Mouse (Mus musculus) kidney, postnatal 0 days (tissue): ENCODE measurements around the gene Cyp26b1. TPM values are rescaled to one million over a fixed set of nuclear protein-coding genes. Genes with fewer than 3 reads are reported as not detected.

Source experiments
- ATAC-seq: fragments of 200-750 bp; cut with Nextera tagmentation; replicated peaks from 2 replicates; pipeline ENCODE4 v1.8.0; 2017; ENCODE audit warnings: low read depth, moderate number of reproducible peaks, moderate TSS enrichment, moderate library complexity; ENCODE audit not compliant: low FRiP score
- DNase-seq: peaks from one replicate; pipeline ENCODE4 v3.0.0-alpha.2; 2016; ENCODE audit warnings: low spot score
- H3K27ac ChIP-seq: fragments of 300-500 bp; sonication (generic); 2 replicates; pipeline ENCODE4 v1.5.1; 2014; ENCODE audit warnings: mild to moderate bottlenecking
- H3K27me3 ChIP-seq: fragments of 300-500 bp; sonication (generic); 2 replicates; pipeline ENCODE4 v1.6.1; 2014; ENCODE audit warnings: low read length, mixed read lengths; ENCODE audit not compliant: insufficient read depth
- H3K36me3 ChIP-seq: fragments of 300-500 bp; sonication (generic); 2 replicates; pipeline ENCODE4 v1.6.1; 2014; ENCODE audit warnings: low read length, mixed read lengths; ENCODE audit not compliant: insufficient read depth
- H3K4me1 ChIP-seq: fragments of 300-500 bp; sonication (generic); replicated peaks from 2 replicates; pipeline ENCODE4 v1.6.1; 2014; ENCODE audit warnings: antibody characterized with exemption, low read length, mixed read lengths; ENCODE audit not compliant: insufficient read depth
- H3K4me2 ChIP-seq: fragments of 300-500 bp; sonication (generic); 2 replicates; pipeline ENCODE4 v1.6.1; 2014; ENCODE audit warnings: mild to moderate bottlenecking, low read length, moderate library complexity, mixed read lengths
- H3K4me3 ChIP-seq: fragments of 300-500 bp; sonication (generic); replicated peaks from 2 replicates; pipeline ENCODE4 v1.5.1; 2014; ENCODE audit warnings: low read depth, low read length
- H3K9ac ChIP-seq: fragments of 300-500 bp; sonication (generic); 2 replicates; pipeline ENCODE4 v1.6.1; 2014; ENCODE audit warnings: low read depth, low read length
- H3K9me3 ChIP-seq: fragments of 300-500 bp; sonication (generic); replicated peaks from 2 replicates; pipeline ENCODE4 v1.6.1; 2016; ENCODE audit warnings: low read length, inconsistent platforms, mixed read lengths
- CTCF ChIP-seq: IDR thresholded peaks from 2 replicates; pipeline ENCODE4 v1.5.1; 2016; ENCODE audit warnings: antibody characterized with exemption, low read depth, mild to moderate bottlenecking, moderate library complexity
- WGBS: fragments of 180-500 bp; shearing (Covaris S2); extraction: QIAGEN DNeasy Blood & Tissue Kit; methylation state at CpG from one replicate; pipeline ENCODE4 v1.1.7; 2014; 5-methylcytosine and 5-hydroxymethylcytosine counted together
- polyA plus RNA-seq: library from polyadenylated mRNA; unstranded; fragments of >200 nt; fragmentation: Nextera tagmentation; extraction: Ambion mirVana; gene quantifications from 2 replicates; pipeline ENCODE4 v1.2.1, GENCODE M21; 2015

The Cyp26b1 gene
- polyA plus RNA-seq, 1 experiment from 2014 or later, result 2.9 TPM

GRCm38 (mm10) chr6:84569590-84569989 is 24.1 kb downstream of the Cyp26b1 start:
- no peak overlapping the region for H3K4me3 ChIP-seq
- no peak for TF ChIP-seq CTCF
- no peak overlapping the region for H3K4me2 ChIP-seq
- no peak overlapping the region for H3K9ac ChIP-seq
- H3K9me3 ChIP-seq, result no peaks in the 10 kb centered on the region
- H3K27me3 ChIP-seq, result 0 out of 2 replicates have a peak, but pooled peaks cover 7% of the 10 kb centered on the region
- no peak for ATAC-seq
- no peak for DNase-seq
- H3K4me1 ChIP-seq, result no peaks in the 10 kb centered on the region; the same call in 1 of the 2 replicates
- H3K36me3 ChIP-seq, result no peaks in the 10 kb centered on the region
- no peak overlapping the region for H3K27ac ChIP-seq

GRCm38 (mm10) chr6:84568880-84569279 is 24.8 kb downstream of the Cyp26b1 start:
- DNase-seq (no peak), ATAC-seq (no peak)
- TF ChIP-seq CTCF, result no peak
- H3K9me3 ChIP-seq, result no peaks in the 10 kb centered on the region
- H3K27ac ChIP-seq, result no peak overlapping the region
- no peaks in the 10 kb centered on the region for H3K36me3 ChIP-seq
- no peak overlapping the region for H3K9ac ChIP-seq
- WGBS, result 74% methylated on average over 6 of the region's 6 CpGs
- no peak overlapping the region for H3K4me2 ChIP-seq
- no peaks in the 10 kb centered on the region; the same call in 1 of the 2 replicates for H3K4me1 ChIP-seq
- 0 out of 2 replicates have a peak, but pooled peaks cover 7% of the 10 kb centered on the region for H3K27me3 ChIP-seq
- H3K4me3 ChIP-seq, result no peak overlapping the region

DNA sequence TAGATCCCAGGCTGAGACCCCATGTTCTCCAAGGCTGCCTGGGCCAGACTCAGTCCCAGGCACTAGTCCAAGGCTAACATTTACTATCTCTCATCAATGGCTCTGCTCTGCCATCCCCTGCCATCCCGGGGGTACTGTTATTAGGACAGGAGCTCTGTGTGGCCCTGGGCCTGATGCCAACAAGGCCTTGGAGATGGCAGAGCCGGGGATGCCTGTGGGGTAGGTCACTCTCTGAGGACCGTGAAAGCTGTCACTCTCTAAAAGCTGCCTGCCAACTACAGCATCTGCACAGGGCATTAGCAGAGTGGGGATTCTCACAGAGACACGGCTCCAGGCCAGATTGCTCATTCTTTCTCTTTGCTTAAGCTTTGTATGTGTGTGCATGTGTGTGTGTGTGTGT is 26.0 kb downstream of the Cyp26b1 start:
- H3K27me3 ChIP-seq, result no peaks in the 10 kb centered on the region
- ATAC-seq (no peak), DNase-seq (no peak)
- no peaks in the 10 kb centered on the region for H3K4me1 ChIP-seq
- H3K36me3 ChIP-seq, result no peaks in the 10 kb centered on the region
- no peak overlapping the region for H3K27ac ChIP-seq
- no peaks in the 10 kb centered on the region for H3K9me3 ChIP-seq
- no peak overlapping the region for H3K9ac ChIP-seq
- 84% methylated on average over 4 of the region's 4 CpGs for WGBS
- H3K4me3 ChIP-seq, result no peak overlapping the region
- TF ChIP-seq CTCF, result no peak
- no peak overlapping the region for H3K4me2 ChIP-seq

- no peak overlapping the region for H3K27ac ChIP-seq
- no peaks in the 10 kb centered on the region for H3K4me1 ChIP-seq
- no peaks in the 10 kb centered on the region for H3K27me3 ChIP-seq
- no peak for DNase-seq
- H3K4me3 ChIP-seq, result no peak overlapping the region
- no peaks in the 10 kb centered on the region for H3K9me3 ChIP-seq
- H3K9ac ChIP-seq, result no peak overlapping the region
- ATAC-seq, result no peak
- H3K4me2 ChIP-seq, result no peak overlapping the region
- H3K36me3 ChIP-seq, result no peaks in the 10 kb centered on the region
- TF ChIP-seq CTCF, result no peak
- 81% methylated on average over 2 of the region's 2 CpGs for WGBS
Observed at GRCm38 (mm10) chr6:84566825-84567224, 26.9 kb downstream of the Cyp26b1 start.

DNA sequence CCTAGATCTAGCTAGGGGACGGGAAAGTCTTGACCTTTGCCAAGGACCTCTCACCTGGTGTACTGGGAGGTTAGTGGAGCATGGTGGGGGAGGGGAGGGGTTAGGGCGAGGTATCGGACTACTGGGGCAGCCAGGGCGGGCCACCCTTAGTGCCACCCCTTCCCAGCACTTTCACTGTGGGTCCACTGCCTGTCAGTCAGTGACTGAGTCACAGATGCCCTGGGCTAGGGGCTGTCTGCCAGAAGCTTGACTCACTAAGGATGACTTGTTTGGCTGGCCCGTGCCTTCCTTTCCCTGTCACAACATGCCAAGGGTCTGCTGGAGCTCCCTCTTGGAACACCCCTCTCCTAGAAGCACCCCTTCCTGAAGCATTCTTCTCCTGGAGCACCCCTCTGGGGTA is 28.5 kb downstream of the Cyp26b1 start:
- ATAC-seq, result no peak
- Histone ChIP-seq H3K27ac (no peak overlapping the region), H3K4me1 (no peaks in the 10 kb centered on the region), H3K9ac (no peak overlapping the region), H3K36me3 (no peaks in the 10 kb centered on the region), H3K4me3 (no peak overlapping the region), H3K4me2 (no peak overlapping the region), H3K9me3 (no peaks in the 10 kb centered on the region), H3K27me3 (no peaks in the 10 kb centered on the region)
- 65% methylated on average over 5 of the region's 5 CpGs for WGBS
- no peak for TF ChIP-seq CTCF
- DNase-seq, result no peak

DNA sequence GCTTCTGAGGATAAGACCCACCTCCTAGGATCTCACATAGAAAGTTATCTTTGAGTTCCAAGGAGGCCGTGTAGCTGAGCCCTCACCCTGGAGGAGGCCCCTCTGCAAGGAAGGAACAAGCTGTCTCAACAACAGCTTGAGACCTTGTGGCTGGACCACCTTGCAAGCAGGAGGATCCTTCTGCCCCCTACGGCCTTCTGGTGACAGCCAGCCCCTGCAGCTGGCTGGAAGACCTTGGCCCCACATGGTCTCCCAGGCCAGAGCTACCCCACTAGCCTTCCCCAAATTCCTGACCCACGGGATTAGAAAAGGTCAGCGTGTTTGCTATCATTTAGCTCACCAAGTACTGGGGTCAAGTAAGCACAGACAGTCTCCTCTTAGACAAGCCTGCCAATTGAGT is 30.8 kb downstream of the Cyp26b1 start:
- Histone ChIP-seq H3K4me3 (no peak overlapping the region), H3K4me2 (no peak overlapping the region), H3K36me3 (no peaks in the 10 kb centered on the region), H3K9ac (no peak overlapping the region), H3K4me1 (no peaks in the 10 kb centered on the region), H3K27ac (no peak overlapping the region), H3K27me3 (no peaks in the 10 kb centered on the region), H3K9me3 (no peaks in the 10 kb centered on the region)
- DNase-seq, result no peak
- no peak for TF ChIP-seq CTCF
- ATAC-seq, result no peak
- 58% methylated on average over 4 of the region's 4 CpGs for WGBS

GRCm38 (mm10) chr6:84561171-84561570 is 32.5 kb downstream of the Cyp26b1 start:
- Histone ChIP-seq H3K27me3 (no peaks in the 10 kb centered on the region), H3K27ac (no peak overlapping the region), H3K9ac (no peak overlapping the region), H3K4me2 (no peak overlapping the region), H3K36me3 (no peaks in the 10 kb centered on the region), H3K4me3 (no peak overlapping the region), H3K9me3 (no peaks in the 10 kb centered on the region), H3K4me1 (no peaks in the 10 kb centered on the region)
- WGBS, result 81% methylated on average over 1 of the region's 1 CpGs
- ATAC-seq, result no peak
- no peak for TF ChIP-seq CTCF
- DNase-seq, result no peak
